Mouse (Mus musculus) heart, embryonic 14.5 days (tissue): Measurements from ENCODE around the gene 1700025G04Rik. TPM values are rescaled to one million over a fixed set of nuclear protein-coding genes. Genes with fewer than 3 reads are reported as not detected.

Source experiments
- ATAC-seq: fragments of 200-750 bp; cut with Nextera tagmentation; 2 replicates; pipeline ENCODE4 v1.8.0; 2017; ENCODE audit warnings: low read depth, moderate TSS enrichment; ENCODE audit not compliant: insufficient number of reproducible peaks, insufficient read depth, low FRiP score
- H3K27ac ChIP-seq, 2 experiments: fragments of 200-500 bp in 1 of 2; fragments of 300-500 bp in 1 of 2; sonication (generic) in 1 of 2; replicated peaks in 1 of 2; 2 replicates each; pipeline ENCODE4 v1.5.1; 2012 to 2014; ENCODE audit warnings: low read depth in 2 of 2, low read length in 2 of 2, control low read depth in 1 of 2, mild to moderate bottlenecking in 1 of 2, mixed read lengths in 1 of 2; ENCODE audit not compliant: control insufficient read depth in 1 of 2, insufficient read depth in 1 of 2
- H3K27me3 ChIP-seq: fragments of 300-500 bp; sonication (generic); 2 replicates; pipeline ENCODE4 v1.6.1; 2014; ENCODE audit warnings: mild to moderate bottlenecking, low read length, control low read depth; ENCODE audit not compliant: control insufficient read depth, insufficient read depth
- H3K36me3 ChIP-seq: fragments of 300-500 bp; sonication (generic); 2 replicates; pipeline ENCODE4 v1.6.1; 2014; ENCODE audit warnings: mild to moderate bottlenecking, control low read depth, low read length, mixed read lengths; ENCODE audit not compliant: control insufficient read depth, insufficient read depth
- H3K4me1 ChIP-seq, 2 experiments: fragments of 200-500 bp in 1 of 2; fragments of 300-500 bp in 1 of 2; sonication (generic) in 1 of 2; 2 replicates each; pipeline ENCODE4 v1.6.1; 2012 to 2014; ENCODE audit warnings: low read length in 2 of 2, control low read depth in 1 of 2, mixed read lengths in 1 of 2; ENCODE audit not compliant: control insufficient read depth in 2 of 2, insufficient read depth in 2 of 2
- H3K4me2 ChIP-seq: fragments of 300-500 bp; sonication (generic); 2 replicates; pipeline ENCODE4 v1.6.1; 2014; ENCODE audit warnings: mild to moderate bottlenecking, low read length
- H3K4me3 ChIP-seq, 2 experiments: fragments of 200-500 bp in 1 of 2; fragments of 300-500 bp in 1 of 2; sonication (generic) in 1 of 2; 2 replicates each; pipeline ENCODE4 v1.5.1; 2012 to 2014; ENCODE audit warnings: low read length in 2 of 2, mild to moderate bottlenecking in 2 of 2, control low read depth in 1 of 2, low read depth in 1 of 2, moderate library complexity in 1 of 2; ENCODE audit not compliant: control insufficient read depth in 1 of 2, insufficient read depth in 1 of 2
- H3K9ac ChIP-seq: fragments of 300-500 bp; sonication (generic); 2 replicates; pipeline ENCODE4 v1.6.1; 2014; ENCODE audit warnings: mild to moderate bottlenecking, low read length
- H3K9me3 ChIP-seq: fragments of 300-500 bp; sonication (generic); 2 replicates; pipeline ENCODE4 v1.6.1; 2016; ENCODE audit warnings: low read length, control low read depth; ENCODE audit not compliant: control insufficient read depth
- WGBS: fragments of 180-500 bp; shearing (Covaris S2); extraction: QIAGEN DNeasy Blood & Tissue Kit; methylation state at CpG from one replicate; pipeline ENCODE4 v1.1.7; 2014; 5-methylcytosine and 5-hydroxymethylcytosine counted together
- polyA plus RNA-seq: library from polyadenylated mRNA; unstranded; fragments of >200 nt; fragmentation: Nextera tagmentation; extraction: Ambion mirVana; gene quantifications from 2 replicates; pipeline ENCODE4 v1.2.1, GENCODE M21; 2014

1700025G04Rik gene
- polyA plus RNA-seq, 1 experiment from 2014 or later: 35.7 TPM

DNA sequence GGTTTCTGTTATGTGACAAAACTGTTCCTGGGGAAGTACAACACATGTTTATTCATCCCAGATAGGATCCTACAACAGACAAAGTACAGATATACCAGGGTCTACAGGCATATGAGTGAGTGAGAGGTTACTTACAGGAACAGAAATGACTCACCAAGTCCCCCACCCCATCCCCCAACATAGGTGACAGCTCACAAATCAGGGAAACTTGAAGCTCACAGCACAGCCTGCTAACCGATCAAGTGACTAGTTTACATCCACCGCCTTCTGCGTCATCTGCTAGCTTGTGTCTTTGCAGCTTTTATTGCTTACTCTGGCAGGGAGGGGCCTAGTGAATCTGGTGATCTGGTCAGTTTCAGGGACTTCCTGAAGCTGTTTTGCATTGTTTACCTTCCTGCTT lies 47.5 kb downstream of the 1700025G04Rik start:
- Histone ChIP-seq H3K27me3 (no peaks in the 10 kb centered on the region), H3K9me3 (no peaks in the 10 kb centered on the region), H3K4me1 (peaks cover 9 to 32% of the 10 kb centered on the region in 2 experiments), H3K4me3 (no peak overlapping the region), H3K9ac (no peak overlapping the region), H3K36me3 (no peaks in the 10 kb centered on the region), H3K4me2 (no peak overlapping the region), H3K27ac (no peak overlapping the region)
- ATAC-seq: no peak
- 76% methylated on average over 3 of the region's 3 CpGs for WGBS

DNA sequence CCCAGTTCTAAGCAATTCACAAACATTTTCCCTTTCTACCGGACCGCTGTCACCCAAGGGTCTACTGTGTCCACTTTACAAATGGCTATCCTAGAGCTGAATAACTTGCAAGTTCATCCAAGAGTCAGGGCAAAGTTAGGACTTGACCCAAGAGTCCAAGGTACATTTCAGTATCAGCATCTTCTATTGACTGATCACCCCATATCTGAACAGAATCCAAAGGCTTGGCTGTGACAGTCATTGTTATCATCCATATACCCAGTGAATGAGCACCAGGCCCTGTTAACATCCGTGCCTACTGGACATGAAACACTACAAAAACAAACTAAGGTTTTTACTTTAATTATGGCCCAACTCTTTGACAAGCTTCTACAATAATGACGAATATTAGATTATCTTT lies 48.9 kb downstream of the 1700025G04Rik start:
- H3K4me1 ChIP-seq: peaks cover 11 to 38% of the 10 kb centered on the region in 2 experiments
- H3K9me3 ChIP-seq: no peaks in the 10 kb centered on the region
- no peaks in the 10 kb centered on the region for H3K27me3 ChIP-seq
- H3K9ac ChIP-seq: no peak overlapping the region
- WGBS: 89% methylated on average over 4 of the region's 4 CpGs
- H3K4me2 ChIP-seq: no peak overlapping the region
- no peak overlapping the region for H3K4me3 ChIP-seq
- no peak for ATAC-seq
- H3K36me3 ChIP-seq: no peaks in the 10 kb centered on the region
- no peak overlapping the region for H3K27ac ChIP-seq

DNA sequence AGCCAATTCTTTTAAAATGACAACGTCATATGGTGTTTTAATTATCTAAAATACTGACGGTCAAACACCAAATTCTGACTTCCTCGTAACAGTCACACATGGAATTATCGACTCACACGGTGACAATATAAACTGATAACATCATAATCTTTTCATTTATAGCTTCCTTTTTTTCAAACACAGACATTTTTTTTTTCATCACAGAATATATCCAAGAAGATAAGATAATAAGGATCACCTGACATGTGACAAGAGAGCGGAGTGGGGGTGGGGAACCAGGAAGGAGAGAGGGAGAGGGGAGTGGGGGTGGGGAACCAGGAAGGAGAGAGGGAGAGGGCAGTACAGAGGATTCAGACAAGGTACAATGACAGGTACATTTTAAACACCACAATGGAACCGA lies 49.9 kb downstream of the 1700025G04Rik start:
- no peak overlapping the region for H3K4me3 ChIP-seq
- H3K27me3 ChIP-seq: no peaks in the 10 kb centered on the region
- no peaks in the 10 kb centered on the region for H3K36me3 ChIP-seq
- H3K4me2 ChIP-seq: no peak overlapping the region
- peaks cover 11 to 38% of the 10 kb centered on the region in 2 experiments for H3K4me1 ChIP-seq
- ATAC-seq: no peak
- no peaks in the 10 kb centered on the region for H3K9me3 ChIP-seq
- WGBS: 72% methylated on average over 7 of the region's 7 CpGs
- no peak overlapping the region for H3K9ac ChIP-seq
- no peak overlapping the region for H3K27ac ChIP-seq

DNA sequence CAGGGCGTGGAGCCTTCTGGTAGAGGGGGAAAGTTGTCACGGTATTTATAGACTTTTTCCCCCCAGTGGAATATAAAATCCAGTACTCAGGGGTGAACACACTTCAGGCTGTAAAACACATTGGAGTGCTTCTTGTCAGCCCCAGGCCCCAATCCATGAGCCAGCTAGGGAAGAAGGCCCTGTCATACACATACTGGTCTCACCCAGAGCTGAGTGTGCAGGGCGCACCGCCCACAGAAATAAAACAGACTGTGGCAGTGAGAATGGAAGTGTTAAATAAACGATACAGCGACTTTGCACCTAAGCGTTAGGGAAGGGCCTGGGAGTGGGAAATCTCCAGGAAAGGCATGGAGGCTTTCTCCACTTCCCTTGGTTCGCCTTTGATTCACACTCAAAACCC lies 50.3 kb downstream of the 1700025G04Rik start:
- WGBS: 59% methylated on average over 8 of the region's 8 CpGs
- Histone ChIP-seq H3K4me3 (no peak overlapping the region), H3K4me1 (peaks cover 11 to 38% of the 10 kb centered on the region in 2 experiments), H3K27ac (no peak overlapping the region), H3K9me3 (no peaks in the 10 kb centered on the region), H3K36me3 (no peaks in the 10 kb centered on the region), H3K27me3 (no peaks in the 10 kb centered on the region), H3K9ac (no peak overlapping the region), H3K4me2 (no peak overlapping the region)
- no peak for ATAC-seq

DNA sequence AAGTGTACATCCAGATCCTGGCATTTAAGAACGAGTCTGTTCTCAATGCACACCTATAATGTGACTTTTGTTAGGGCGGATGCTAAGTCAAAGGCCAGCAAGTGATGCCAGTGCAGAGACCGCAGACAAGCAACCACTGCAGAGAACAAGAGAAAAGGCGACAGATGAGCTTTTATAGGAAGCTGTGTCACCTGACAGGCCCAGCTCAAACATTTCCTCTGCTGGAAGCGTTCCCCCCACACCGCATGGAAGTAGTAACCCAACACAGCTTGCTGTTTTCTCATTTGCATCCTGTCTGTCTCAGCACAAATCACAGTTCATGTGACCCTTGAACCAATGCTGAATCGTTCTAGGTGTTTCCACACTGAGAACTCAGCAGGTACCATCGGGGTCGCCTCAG lies 51.8 kb downstream of the 1700025G04Rik start:
- Histone ChIP-seq H3K4me2 (no peak overlapping the region), H3K9ac (no peak overlapping the region), H3K36me3 (no peaks in the 10 kb centered on the region), H3K27me3 (no peaks in the 10 kb centered on the region), H3K4me3 (no peak overlapping the region), H3K9me3 (no peaks in the 10 kb centered on the region), H3K27ac (no peak overlapping the region), H3K4me1 (peaks cover 11 to 38% of the 10 kb centered on the region in 2 experiments)
- 71% methylated on average over 9 of the region's 9 CpGs for WGBS
- no peak for ATAC-seq

DNA sequence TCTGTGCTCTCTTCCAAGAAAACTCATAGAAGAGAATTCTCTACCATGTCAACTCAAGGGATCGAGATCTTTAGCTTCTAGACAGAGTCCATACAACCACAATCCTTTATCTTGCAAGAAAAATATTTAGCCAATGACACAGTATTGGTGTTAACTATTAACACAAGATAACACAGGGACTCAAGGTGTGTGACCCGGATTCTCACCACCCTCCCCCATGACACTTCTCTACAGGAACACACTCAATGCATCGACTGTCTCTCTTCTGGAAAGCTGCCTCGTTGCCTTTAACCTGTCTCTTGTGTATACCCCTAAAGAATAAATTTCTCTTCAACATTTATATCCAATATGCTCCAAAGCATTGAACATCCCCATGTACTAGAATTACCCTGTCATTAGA lies 52.3 kb downstream of the 1700025G04Rik start:
- Histone ChIP-seq H3K27me3 (no peaks in the 10 kb centered on the region), H3K4me1 (peaks cover 11 to 38% of the 10 kb centered on the region in 2 experiments), H3K9me3 (no peaks in the 10 kb centered on the region), H3K27ac (no peak overlapping the region), H3K4me3 (no peak overlapping the region), H3K9ac (no peak overlapping the region), H3K4me2 (no peak overlapping the region), H3K36me3 (no peaks in the 10 kb centered on the region)
- 29% methylated on average over 4 of the region's 4 CpGs for WGBS
- ATAC-seq: no peak

DNA sequence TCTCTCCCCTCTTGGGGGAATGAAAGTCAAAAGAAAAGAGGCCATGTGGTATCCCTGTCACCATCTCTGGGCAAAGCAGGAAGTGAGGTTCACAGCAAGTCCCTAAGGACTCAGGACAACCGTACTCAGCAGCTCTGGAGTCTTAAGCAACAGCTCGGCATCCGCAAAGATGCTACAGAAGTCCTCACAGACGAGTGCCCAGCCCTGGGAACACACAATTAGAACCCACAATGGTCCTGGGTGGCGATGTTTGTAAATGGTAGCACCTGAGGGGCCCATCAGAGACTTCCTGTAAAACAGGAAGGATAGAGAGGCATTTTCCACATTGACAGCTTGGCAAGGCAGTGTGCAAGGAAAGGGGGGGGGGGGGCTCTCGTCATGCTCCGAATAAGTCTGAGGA lies 55.2 kb downstream of the 1700025G04Rik start:
- Histone ChIP-seq H3K9me3 (no peaks in the 10 kb centered on the region), H3K4me2 (no peak overlapping the region), H3K9ac (no peak overlapping the region), H3K4me1 (peaks cover 11 to 23% of the 10 kb centered on the region in 2 experiments), H3K27ac (no peak overlapping the region), H3K27me3 (no peaks in the 10 kb centered on the region), H3K4me3 (no peak overlapping the region), H3K36me3 (no peaks in the 10 kb centered on the region)
- no peak for ATAC-seq
- WGBS: 66% methylated on average over 7 of the region's 7 CpGs

DNA sequence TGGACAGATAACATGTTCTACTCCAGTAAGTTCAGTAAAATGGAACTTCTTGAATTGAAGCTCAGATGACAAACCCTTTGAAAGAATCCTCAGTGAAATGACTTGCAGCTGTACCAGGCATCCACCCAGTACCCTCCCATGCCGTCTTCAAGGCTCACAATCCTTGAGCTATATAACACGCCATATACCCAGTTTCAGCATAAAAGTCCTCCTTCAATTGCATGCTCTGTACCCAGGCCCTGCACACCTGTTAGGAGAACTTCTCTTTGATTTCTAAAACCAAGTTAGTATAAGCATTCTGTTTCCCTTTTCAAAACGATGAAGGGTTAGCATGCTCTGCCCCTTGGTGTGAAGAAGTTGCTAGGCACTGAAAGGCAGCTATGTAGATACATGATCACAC lies 56.2 kb downstream of the 1700025G04Rik start:
- H3K27me3 ChIP-seq: no peaks in the 10 kb centered on the region
- H3K9me3 ChIP-seq: no peaks in the 10 kb centered on the region
- H3K27ac ChIP-seq: no peak overlapping the region
- no peak overlapping the region for H3K9ac ChIP-seq
- no peak overlapping the region for H3K4me2 ChIP-seq
- peaks cover 6 to 26% of the 10 kb centered on the region in 2 experiments for H3K4me1 ChIP-seq
- no peak overlapping the region for H3K4me3 ChIP-seq
- H3K36me3 ChIP-seq: no peaks in the 10 kb centered on the region
- no peak for ATAC-seq
- 85% methylated on average over 3 of the region's 3 CpGs for WGBS
